Mouse (Mus musculus) kidney, postnatal 25 days (tissue): ENCODE measurements at regions not wholly inside any gene's neighbourhood (a gene's known extent, or its start where the extent isn't known, plus 50 kb on each side); places are given as distances from the start of the nearest gene placed in this dataset.

Experiments used
- DNase-seq, 2 experiments: peaks; one replicate each; pipeline ENCODE4 v3.0.0; 2021; ENCODE audit warnings: mixed read lengths in 2 of 2

GRCm38 (mm10) chr6:101858895-101859294 lies 481.2 kb upstream of the Pdzrn3 start:
- no peak for DNase-seq

GRCm38 (mm10) chr6:101840695-101841094 lies 463.0 kb upstream of the Pdzrn3 start:
- no peak for DNase-seq

GRCm38 (mm10) chr6:101837563-101837962 lies 459.9 kb upstream of the Pdzrn3 start:
- DNase-seq: no peak

DNA sequence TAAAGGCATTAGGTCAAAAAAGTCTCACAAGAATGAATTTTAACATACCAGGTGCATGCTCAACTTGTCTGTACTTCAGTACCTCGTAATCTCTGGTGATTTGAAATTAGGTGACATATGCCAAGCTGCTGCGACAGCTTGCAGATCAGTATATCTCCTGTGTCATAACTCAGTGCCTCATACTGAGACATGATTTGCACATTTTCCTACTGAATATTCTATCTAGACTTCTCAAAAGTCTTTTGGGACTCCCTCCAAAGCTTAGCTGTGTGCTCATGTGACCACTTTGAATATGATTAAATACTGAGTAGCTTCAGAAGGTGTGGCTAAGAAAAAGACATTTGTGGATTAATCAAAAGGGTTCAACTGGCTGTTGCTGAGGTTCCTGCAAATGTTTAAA lies 416.3 kb upstream of the Pdzrn3 start:
- no peak for DNase-seq

DNA sequence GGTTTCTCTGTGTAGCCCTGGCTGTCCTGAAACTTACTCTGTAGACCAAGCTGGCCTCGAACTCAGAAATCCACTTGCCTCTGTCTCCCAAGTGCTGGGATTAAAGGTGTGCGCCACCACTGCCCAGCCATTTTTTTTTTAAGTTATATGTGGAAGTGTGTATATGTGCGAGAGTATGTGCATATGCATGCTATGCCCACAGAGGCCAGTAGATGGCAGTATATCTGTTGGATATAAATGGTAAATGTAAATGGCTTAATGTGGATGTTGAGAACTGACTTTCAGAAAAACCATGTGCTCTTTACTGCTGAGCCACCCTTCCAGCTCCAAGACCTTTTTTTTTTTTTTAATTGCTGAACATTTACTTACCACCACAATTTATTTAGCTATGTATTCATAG lies 400.2 kb upstream of the Pdzrn3 start:
- no peak for DNase-seq

DNA sequence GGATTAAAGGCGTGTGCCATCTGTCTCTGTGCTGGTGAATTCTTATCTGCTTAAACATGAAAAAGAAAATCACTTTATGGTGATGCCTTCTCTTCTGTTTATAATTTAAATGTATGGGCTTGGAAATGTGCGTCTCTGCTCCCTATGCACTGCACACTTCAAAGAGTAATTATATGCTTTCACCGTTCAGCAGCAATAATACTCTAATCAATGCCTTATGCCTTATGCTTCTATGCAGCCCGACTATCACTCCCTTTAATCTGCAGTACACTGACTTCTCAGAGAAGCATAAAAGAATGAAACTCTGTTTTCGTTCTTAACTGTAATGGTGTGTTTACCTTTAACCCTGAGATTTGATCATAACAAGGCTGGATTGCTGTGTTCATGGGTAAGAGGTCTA lies 395.5 kb upstream of the Pdzrn3 start:
- no peak for DNase-seq

DNA sequence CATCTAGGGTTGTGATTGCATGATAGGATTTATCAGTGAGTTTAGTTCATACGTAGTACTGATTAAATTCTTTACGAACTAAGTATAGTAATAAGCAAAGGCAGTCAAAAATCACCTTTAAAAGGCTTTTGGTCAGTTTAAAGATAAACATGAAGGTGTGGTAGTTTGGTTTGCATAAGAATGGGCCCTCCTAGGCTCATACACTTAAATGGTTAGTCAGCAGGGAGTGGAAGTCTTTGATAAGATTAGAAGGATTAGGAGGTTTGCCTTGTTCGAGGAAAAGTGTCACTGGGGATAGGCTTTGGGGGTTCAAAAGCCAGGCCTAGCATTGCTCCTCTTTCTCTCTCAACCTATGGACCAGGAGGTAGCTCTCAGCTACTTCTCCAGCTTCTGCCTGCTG lies 357.4 kb upstream of the Pdzrn3 start:
- no peak for DNase-seq

GRCm38 (mm10) chr6:101720513-101720912 lies 342.8 kb upstream of the Pdzrn3 start:
- peak; percentile 3 to 26 for DNase-seq

DNA sequence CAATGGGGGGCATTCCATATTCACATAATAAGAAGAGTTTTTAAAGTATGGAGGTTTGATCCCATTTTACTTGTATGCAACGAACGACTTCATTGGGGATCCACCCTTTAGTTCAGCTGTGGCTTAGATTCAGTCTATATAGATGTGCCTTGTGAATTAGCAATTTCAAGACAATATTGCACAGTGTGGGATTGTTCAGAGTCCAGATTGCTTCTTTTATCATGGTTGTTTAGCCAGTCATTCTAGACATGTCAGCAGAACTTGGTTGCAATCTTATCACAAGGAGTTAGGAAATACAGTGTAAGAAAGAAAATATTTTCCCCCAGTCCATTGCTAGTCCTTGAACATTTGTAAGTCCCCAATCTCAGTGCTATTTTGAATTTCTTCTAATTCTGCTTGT lies 312.0 kb upstream of the Pdzrn3 start:
- DNase-seq: no peak

- no peak for DNase-seq
Measured at GRCm38 (mm10) chr6:101686578-101686977, 308.9 kb upstream of the Pdzrn3 start.

DNA sequence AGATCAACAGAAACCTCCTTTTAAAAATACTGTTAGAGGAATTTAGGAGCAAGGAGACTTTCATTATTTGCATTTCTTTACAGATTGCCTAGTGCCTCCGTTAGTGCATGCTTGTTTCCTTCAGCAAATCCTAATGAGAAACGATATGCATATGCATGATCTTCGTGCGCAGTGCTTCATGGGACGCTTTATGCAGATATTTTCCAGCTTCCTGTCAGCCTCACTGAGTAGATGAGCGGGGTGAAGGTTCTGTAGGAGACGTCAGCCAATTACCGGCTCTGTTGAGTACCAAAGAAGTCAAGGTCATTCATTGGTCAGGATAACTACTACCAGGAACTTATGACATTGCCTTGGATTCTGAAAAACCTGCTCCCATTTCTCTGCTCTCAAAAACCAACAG lies 308.0 kb upstream of the Pdzrn3 start:
- DNase-seq: no peak

DNA sequence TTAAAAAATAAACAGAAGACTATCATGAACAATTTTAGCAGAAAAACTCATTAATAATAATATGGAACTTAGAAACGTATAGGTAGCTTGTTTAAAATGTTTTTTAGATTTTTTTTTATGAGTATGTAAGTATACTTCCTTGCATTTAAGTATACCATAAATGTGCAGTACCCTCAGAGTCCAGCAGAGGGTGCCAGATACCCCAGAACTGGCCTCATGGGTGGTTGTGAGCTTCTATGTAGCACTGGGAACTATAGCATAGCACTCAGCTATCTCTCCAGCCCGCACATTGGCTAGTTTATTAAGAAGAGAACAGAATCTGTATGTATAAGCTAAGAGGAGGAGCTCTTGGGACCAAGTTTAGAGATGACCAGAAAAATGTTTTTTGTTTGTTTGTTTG lies 306.7 kb upstream of the Pdzrn3 start:
- DNase-seq: peak in 1 of 2 experiments; percentile 18

DNA sequence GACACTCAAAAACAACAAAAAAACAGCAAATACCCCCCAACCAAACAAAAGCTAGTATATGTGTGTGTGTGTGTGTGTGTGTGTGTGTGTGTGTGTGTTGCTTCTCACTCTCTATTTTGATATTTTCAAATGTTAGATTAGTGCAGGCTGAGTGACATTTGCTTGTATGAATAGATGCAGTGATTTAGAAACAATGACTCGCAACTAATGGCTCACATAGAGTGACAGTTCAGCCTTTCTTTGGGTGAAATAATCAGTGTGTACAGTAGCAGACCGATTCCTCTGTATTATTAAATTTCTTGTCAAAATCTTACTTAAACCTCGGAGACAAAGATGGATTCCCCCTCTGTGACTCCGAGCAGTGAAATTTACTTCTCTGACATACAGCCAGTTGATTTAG lies 297.1 kb upstream of the Pdzrn3 start:
- no peak for DNase-seq

DNA sequence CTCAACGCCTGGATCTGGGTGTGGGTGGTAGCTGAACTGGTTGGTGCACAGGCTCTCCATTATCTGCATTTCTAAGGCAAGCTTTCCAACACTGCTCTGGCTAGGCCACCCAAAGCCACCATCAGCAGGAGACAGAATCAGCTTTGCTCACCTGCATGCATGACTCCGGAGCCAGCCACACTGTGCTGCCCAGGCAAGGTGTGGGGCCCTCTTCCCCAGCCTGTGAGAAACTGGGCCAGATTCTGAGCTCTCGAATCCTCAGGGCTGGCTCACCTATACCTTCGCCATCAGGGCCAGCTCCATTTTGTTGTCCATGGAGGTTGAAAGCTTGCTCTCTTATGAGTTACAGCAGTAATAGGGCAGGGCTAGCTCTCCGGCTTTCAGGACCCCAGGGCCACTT lies 293.1 kb upstream of the Pdzrn3 start:
- no peak for DNase-seq

GRCm38 (mm10) chr6:101669118-101669845 lies 291.6 kb upstream of the Pdzrn3 start:
- no peak for DNase-seq

GRCm38 (mm10) chr6:101654351-101654750 lies 276.7 kb upstream of the Pdzrn3 start:
- no peak for DNase-seq

GRCm38 (mm10) chr6:101650348-101650747 lies 272.7 kb upstream of the Pdzrn3 start:
- DNase-seq: peak; percentile 41 to 72

DNA sequence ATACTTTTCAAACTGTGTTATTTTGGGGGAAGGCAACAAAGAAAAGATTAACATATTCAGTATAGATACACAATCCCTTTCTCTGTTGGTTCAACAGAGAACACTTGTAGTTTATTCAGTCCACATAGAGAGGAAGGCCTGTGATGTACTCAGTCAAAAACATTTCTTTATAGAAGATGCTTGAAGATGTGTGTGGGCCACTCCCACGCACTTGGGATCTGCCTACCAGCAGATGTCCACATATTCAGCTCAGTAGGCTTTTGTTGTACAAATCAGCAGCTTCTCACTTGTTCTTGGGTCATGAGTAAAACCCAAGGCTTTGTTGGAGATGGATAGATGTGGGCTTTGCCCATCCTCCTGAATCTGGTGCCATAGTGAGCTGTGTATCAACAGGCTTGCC lies 239.6 kb upstream of the Pdzrn3 start:
- DNase-seq: no peak

DNA sequence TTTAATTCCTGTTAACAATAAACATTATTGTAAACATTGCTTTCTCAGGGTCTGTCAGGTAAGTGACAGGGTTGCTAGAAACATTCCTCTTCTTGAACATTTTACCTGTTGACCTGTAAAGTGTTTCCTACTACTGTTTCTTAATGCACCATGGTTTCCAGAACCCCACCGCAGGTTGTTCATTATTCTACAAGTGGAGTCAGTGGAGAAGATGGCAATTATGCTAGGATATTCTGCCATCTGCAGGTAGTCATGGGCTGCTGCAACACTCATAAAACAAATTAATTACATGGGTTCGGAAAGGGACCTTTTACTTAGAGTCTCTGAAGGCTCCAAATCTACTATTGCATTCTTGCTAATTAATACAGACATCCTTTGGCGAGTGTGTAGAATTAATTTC lies 239.1 kb upstream of the Pdzrn3 start:
- DNase-seq: no peak

DNA sequence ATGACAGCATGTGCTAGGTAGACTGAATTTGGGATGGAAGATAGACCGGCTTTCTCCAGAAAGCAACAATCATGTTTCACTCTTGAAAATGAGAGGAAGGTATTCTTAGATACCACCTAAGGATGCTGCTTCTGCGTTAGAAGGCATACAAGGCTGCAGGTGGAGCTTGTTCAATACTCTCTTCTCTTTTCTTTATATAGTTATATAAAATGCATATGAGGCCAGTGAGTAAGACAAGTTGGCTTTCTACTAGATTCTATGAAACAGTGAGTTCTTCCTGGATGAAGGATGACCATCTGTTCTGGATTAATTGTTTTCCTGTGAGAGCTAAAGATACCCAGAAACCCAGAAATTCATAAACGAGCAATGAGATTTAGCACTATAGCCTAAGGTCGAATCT lies 231.3 kb upstream of the Pdzrn3 start:
- DNase-seq: no peak

GRCm38 (mm10) chr6:101603083-101603482 lies 225.4 kb upstream of the Pdzrn3 start:
- no peak for DNase-seq

DNA sequence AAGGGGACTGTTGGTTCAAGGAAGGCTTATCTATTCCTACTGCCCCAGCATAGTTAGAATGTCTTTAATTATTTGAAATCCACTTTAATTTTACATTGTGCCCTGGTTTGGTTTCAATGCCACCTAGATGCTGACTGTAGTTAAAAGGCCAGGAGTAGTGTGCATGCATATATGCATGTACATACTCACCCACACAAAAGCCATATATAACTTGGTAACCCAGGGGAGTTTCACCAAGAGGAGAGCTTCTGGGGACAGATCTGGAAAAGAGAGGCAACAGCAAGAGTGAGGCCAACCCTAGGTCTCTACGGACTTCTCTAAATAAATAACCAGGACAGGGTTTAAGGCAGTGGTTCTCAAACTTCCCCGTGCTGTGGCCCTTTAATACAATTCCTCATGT lies 219.3 kb upstream of the Pdzrn3 start:
- no peak for DNase-seq

DNA sequence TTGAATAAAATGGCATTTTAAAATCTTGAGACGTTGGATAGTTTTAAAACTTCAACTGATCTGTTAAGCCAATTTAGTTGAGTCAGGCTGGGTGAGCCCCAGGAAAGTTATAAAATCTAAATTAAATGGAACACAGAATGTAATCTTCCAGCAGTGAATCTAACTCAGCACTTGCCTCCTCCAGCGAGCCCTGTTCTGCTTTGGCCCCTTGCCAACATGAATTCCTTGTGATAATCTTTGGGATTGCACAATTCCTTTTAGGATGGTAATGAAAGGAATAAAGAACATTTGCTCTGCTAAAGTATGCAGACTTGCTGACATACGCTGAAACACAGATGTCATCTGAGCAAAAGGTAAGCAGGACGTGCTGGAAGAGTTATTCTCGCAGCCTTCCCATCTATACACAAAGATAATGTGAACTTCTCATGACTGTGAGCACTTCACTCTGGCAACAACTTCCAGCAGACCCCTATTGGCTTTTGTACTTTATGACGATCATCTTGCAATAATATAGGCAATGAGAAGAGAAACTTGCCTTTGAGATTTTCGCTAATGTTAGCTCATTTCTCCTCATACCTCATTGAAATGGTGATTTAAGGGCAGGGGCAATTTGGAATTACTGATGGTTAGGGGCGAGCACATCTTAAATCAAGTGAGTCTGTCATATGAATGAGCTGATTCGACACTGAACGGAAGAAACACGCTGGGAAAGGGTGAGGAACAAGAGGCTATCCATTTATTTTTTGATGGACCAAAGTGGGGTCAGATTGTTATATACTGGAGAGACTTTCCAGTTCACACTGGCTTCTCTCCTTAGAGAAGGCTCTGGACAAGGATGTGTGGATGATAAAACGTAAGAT lies 216.3 kb upstream of the Pdzrn3 start:
- peak in 1 of 2 experiments; percentile 35 for DNase-seq

GRCm38 (mm10) chr6:101585871-101586270 lies 208.2 kb upstream of the Pdzrn3 start:
- no peak for DNase-seq
